Mouse (Mus musculus) midbrain, embryonic 13.5 days (tissue): Measurements from ENCODE around the gene Plekhb2. TPM values are rescaled to one million over a fixed set of nuclear protein-coding genes. Genes with fewer than 3 reads are reported as not detected.

Experiments
- polyA plus RNA-seq: library from polyadenylated mRNA; unstranded; fragments of >200 nt; fragmentation: Nextera tagmentation; extraction: Ambion mirVana; gene quantifications from 2 replicates; pipeline ENCODE4 v1.2.1, GENCODE M21; 2015

Gene Plekhb2
- polyA plus RNA-seq, 1 experiment from 2014 or later = 62.7 TPM

Other genes starting within 250 kb of the Plekhb2 start
- 131 and 143 TPM in 2 replicates for gene Fam168b, start 6.9 kb upstream of the Plekhb2 start, polyA plus RNA-seq